Mouse (Mus musculus) stomach, postnatal 0 days (tissue): ENCODE results near the gene Csrp2.

Source experiments
- CTCF ChIP-seq: IDR thresholded peaks from 2 replicates; pipeline ENCODE4 v1.5.1; 2016; ENCODE audit warnings: antibody characterized with exemption, low read depth, mild to moderate bottlenecking, moderate library complexity
- EP300 ChIP-seq: optimal IDR thresholded peaks from 2 replicates; pipeline ENCODE3; 2016; ENCODE audit warnings: antibody characterized with exemption

DNA sequence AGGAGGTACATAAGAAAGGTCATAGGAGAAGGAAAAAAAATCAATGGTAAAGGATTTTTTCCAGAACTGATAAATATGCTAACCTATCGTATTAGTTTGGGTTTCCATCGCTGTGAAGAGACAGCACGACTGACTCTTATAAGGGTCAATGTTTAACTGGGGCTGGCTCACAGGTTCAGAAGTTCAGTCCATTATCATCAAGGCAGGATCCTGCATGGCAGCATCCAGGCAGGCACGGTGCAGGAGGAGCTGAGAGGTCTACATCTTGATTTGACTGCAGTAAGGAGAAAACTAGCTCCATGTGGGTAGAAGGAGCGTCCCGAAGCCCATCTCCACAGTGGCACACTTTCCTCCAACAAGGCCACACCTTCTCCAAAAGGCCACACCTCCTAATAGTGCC is 60.9 kb downstream of the Csrp2 start:
- TF ChIP-seq EP300 (no peak), CTCF (no peak)
